Mouse (Mus musculus) kidney, postnatal 36 days (tissue): ENCODE measurements around the gene Gm15557.
"Not testable (repeated sequence)": the region's sequence is repeated elsewhere in the genome, so short reads cannot be mapped to it uniquely, and the experiment has no call there.

Experiments
- DNase-seq, 2 experiments: peaks; one replicate each; pipeline ENCODE4 v3.0.0; 2021 to 2022; ENCODE audit warnings: mixed read lengths in 2 of 2

Gene Gm15557

GRCm38 (mm10) chr2:155940681-155941080, at the start of gene Gm15557:
TSS of gene Gm15557 (plus strand) at chr2:155940728.
- no peak for DNase-seq

GRCm38 (mm10) chr2:155894307-155895045, 46.1 kb upstream of the Gm15557 start:
- no peak for DNase-seq

DNA sequence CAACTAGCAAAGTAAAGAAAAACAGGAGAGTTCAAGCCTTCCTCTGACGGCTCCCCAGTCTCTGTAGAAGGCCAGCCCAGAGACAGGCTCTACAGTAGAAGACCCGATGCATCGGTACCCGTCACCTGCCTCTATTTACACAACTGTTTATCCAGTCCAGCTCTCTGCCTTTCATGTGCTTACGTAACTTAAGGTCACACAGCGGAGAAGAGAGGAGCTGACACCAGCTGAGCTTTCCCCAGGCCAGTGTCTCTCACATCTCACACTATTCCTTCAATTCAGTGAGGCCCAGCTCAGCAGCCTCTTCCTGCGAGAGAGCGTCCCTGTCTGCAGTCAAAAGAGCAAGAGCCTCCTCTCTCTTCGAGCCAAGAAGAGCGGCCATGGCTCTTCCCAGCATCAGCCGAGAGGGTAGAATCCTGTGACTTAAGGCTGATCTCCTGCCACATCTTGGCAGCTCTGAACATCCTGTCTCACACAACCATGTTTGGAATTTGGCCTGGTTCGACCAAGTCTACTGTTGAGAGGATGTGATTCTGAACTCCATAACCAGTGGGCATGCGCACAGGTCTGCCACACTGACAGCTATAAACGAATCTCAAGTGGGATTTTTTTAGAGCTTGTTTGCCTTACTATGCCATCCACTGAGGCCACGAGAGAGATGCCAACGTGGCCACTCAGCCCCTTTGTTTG, 45.3 kb upstream of the Gm15557 start:
- DNase-seq, result peak in 1 of 2 experiments; percentile 26

DNA sequence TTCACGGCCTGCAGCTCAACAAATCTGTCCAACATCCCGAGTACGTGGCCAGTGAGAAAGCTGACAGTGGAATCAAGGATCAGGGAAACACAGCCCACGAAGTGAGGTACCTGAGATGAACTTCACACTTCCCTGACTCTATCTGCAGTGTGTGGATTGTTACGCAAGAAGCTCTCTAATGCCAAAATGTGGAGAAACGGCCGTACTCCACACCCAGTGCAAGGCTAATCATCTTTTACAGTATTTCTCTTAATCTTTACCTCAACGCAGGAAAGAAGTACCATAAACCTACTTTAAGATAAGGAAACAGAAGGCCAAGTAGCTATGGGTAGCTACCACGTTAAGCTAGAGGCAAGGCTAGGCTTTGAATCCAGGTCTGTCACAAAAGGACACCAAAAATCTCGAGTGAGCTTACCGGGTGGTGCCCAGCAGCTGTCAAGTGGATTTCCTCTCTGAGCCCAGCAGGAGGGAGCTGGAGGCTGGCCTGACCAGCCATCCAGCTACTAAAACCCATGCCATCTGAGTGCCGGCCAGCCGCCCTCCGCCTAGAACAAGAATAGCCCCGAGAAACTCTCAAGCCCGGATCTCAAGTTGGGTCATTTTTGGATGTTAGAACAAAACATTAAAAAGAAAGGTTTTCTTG, 37.4 kb upstream of the Gm15557 start:
- no peak for DNase-seq

DNA sequence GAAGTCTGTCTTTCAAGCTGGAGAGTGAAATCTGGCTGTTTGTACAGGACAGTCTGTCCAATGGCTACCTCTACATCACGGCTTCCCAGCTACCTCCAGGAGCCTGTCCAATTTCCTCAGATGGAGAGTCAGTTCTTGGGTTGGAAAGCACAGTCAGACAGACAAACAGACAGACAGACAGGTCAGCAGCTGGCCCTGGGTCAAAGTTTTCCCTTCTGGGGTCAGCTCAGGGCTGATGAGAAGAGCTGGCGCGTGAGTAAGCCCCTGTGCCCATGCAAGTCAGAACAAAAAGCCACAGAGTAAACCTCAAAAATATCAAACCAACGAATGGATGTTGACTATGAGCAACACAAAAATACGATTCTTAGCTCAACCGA, 36.9 kb upstream of the Gm15557 start:
- DNase-seq, result no peak

DNA sequence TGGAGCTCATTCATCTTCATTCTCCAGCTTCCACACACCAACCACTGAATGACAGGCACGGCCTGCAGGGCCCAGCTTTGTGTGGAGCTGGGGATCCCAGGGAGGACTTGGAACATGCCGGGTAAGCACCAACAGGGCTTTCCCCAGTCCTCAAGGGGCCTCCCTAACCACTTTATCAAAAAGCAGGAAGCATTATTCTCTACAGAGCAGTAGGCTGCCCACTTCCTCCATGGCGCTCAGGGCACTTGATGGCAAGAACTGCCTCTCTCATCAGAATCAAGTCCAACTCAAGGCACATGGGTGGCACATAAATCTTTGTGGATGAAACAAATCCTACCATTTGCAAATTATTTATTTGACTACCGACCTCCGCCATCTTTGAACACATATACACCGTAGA, 25.8 kb upstream of the Gm15557 start:
- no peak for DNase-seq

GRCm38 (mm10) chr2:155923143-155923542, 17.4 kb upstream of the Gm15557 start:
- DNase-seq, result no peak

GRCm38 (mm10) chr2:155925213-155925612, 15.3 kb upstream of the Gm15557 start:
- DNase-seq, result not testable (repeated sequence)

- DNase-seq, result peak; percentile 58 to 69
Measured at GRCm38 (mm10) chr2:155928711-155929345, 11.7 kb upstream of the Gm15557 start.

DNA sequence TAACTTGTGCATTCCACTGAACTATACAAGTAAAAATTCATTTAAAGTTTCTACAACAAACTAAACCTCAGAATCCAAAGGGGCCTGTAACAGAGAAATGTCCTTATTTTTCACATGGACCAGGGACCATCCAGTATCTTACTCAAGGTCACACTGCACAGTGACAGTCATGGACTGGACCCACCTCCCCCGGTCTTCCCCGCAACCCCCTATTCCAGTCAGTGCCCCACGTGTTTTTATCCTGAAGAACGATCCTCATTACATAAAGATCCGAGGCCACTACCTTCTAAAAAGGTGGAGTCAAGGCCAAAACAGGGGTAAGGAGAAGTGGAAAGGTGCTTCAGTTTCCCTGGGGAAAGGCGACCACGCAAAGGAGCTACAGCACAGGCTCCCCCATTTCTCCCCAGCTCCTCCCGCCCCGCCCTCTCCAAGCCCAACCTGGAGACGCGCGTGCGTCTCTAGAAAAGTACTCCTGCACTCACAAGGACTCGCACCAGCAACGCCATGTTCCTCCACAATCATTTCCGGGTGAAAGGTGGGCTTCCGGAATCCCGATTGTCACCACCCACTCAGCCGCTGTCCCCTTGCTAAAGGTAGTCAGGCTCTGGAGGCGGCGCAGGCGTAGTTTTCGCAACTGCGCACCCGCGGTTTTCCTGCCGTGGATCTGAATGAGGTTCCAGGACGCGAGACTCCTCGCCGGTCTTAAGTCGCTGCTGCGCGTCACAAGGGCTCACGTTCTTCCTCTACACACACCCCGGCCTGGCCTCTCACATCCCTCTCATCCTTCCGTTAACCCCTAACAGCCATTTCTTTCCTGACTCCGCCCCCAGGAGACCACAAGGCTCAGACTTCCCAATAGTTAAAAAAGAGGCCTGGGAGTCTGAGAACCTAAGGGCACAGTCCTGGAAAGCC, 10.7 kb upstream of the Gm15557 start, which contains the start of gene Uqcc1:
TSS of gene Uqcc1 (minus strand) at position 780 of the 912 bp plus-strand sequence.
- DNase-seq, result peak; percentile 96 to 98

GRCm38 (mm10) chr2:155939897-155940529, 515 bp upstream of the Gm15557 start:
- DNase-seq, result no peak

- peak in 1 of 2 experiments; percentile 34 for DNase-seq
Measured at GRCm38 (mm10) chr2:155941697-155942442, 1.3 kb downstream of the Gm15557 start.

GRCm38 (mm10) chr2:155943463-155943862, 2.9 kb downstream of the Gm15557 start:
- peak in 1 of 2 experiments; percentile 19 for DNase-seq

DNA sequence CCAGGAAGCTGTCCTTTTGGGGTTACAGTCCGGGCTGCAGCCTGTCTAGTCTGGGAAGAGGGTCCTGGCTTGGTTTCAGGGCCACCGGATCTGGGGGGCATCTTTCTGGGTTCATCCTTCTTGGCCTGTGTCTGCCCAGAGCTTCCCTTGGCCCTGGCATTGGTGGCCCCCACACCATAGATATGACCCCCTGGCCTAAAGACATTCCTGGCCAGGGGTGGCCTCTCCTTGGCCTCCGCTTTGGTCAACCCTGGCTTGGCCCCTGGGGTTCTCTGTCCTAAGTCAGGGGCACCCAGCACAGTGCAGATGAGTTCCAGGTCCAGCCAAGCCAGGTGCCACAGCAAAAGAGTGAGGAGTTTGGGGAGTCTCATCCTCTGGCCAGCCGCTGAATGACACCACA, 4.2 kb downstream of the Gm15557 start:
- DNase-seq, result no peak

- DNase-seq, result no peak
Measured at GRCm38 (mm10) chr2:155945124-155945523, 4.6 kb downstream of the Gm15557 start, which contains the start of gene Gdf5. TSS of gene Gdf5 (minus strand) at chr2:155945367.

- no peak for DNase-seq
Measured at GRCm38 (mm10) chr2:155945580-155945979, 5.1 kb downstream of the Gm15557 start.

- peak; percentile 46 to 88 for DNase-seq
Measured at GRCm38 (mm10) chr2:155946069-155946468, 5.5 kb downstream of the Gm15557 start.

GRCm38 (mm10) chr2:155946499-155946898, 6.0 kb downstream of the Gm15557 start:
- DNase-seq, result no peak

DNA sequence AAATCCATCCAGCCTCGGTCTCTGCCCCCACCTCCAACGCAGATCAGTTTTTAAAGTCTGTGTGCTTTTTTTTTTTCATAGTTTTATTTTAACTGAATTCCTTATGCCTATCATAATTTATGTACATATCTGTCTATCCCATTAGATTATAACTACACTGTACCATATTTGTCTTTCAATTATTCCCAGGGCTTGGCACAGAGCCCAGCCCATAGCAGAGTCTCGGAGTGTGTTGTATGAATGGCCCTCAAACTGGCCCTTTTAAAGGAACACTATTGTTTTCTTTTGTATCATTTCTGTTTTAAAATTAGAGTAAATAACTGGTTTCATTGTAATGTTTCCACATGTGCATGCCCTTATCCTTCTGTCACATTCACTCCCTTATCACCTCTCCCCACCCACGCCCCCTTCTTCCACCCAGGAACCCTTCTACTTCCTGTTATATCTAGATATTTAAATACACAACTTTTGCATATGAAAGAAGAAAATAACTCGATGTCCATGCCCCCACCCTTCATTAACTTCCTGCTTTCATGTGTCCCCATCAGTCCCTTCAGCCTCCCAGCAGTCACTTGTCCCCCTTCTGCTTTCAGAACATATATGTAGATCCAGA, 7.0 kb downstream of the Gm15557 start:
- DNase-seq, result peak in 1 of 2 experiments; percentile 18

DNA sequence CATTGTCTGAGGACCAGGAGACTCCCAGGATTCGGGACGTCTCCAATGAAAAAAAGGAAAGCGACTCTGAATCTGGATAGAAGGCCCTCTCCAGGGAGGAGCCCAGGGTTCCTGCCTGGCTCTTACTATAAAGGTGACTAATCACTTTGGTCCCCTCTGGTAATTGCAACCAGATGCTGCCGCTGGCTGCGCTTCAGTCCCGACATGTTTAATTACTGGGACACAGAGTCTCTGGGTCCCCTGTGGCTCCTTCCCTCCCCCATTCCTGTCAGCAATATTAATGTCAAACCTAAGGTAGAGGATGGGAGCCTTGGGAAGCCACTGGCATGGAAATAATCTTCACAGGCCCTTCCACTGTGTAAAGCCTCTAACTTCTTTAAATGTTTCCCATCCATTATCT, 8.8 kb downstream of the Gm15557 start:
- no peak for DNase-seq
